Mouse (Mus musculus) heart, postnatal 14 days (tissue): ENCODE data around the gene Myo1d. TPM values are rescaled to one million over a fixed set of nuclear protein-coding genes. Genes with fewer than 3 reads are reported as not detected.

Experiments used
- DNase-seq, 2 experiments: peaks; one replicate each; pipeline ENCODE4 v3.0.0; 2021 to 2022
- intact Hi-C: fragments of 180-260 bp; cut with DNase I; formaldehyde crosslinking; loops from one replicate; pipeline ENCODE4 v1.15.1; 2025
- total RNA-seq, 2 experiments: library from RNA; stranded (reverse); gene quantifications; 2 replicates each; pipeline ENCODE4 v1.2.3; 2021

The Myo1d gene
- total RNA-seq, 2 experiments from 2014 or later: 13.0 to 14.6 TPM

- intact Hi-C loops: no loop called here
These were observed 4.5 kb upstream of the Myo1d start for GRCm38 (mm10) chr11:80784294-80784743.

GRCm38 (mm10) chr11:80783460-80783859, 3.6 kb upstream of the Myo1d start:
- intact Hi-C loops: no loop called here
- DNase-seq: no peak

More at GRCm38 (mm10) chr11:80784294-80784743, 4.5 kb upstream of the Myo1d start:
- no peak for DNase-seq

GRCm38 (mm10) chr11:80781535-80781934, 1.7 kb upstream of the Myo1d start:
- no peak for DNase-seq
- intact Hi-C loops: loop anchor here (2.0 kb wide), 1 partner anchor 37 kb away; no protein-coding TSS in a partner anchor

GRCm38 (mm10) chr11:80778916-80779526, 804 bp downstream of the Myo1d start:
- DNase-seq: no peak

GRCm38 (mm10) chr11:80778157-80778556, 1.7 kb downstream of the Myo1d start:
- DNase-seq: no peak
- intact Hi-C loops: loop anchor here (5.0 kb wide), 1 partner anchor 51 kb away; no protein-coding TSS in a partner anchor

More at GRCm38 (mm10) chr11:80778916-80779526, 804 bp downstream of the Myo1d start:
- intact Hi-C loops: loop anchor here (5.0 kb wide), 1 partner anchor 52 kb away; no protein-coding TSS in a partner anchor

- intact Hi-C loops: loop anchor here (5.0 kb wide), 1 partner anchor 50 kb away; no protein-coding TSS in a partner anchor
- DNase-seq: no peak
These were observed 2.1 kb downstream of the Myo1d start for GRCm38 (mm10) chr11:80777708-80778107.

GRCm38 (mm10) chr11:80775535-80775934, 4.3 kb downstream of the Myo1d start:
- DNase-seq: no peak
- intact Hi-C loops: loop anchor here (5.0 kb wide), 1 partner anchor 48 kb away; no protein-coding TSS in a partner anchor

- no peak for DNase-seq
- intact Hi-C loops: no loop called here
These were observed 7.1 kb downstream of the Myo1d start for GRCm38 (mm10) chr11:80772595-80773210.

- intact Hi-C loops: no loop called here
- DNase-seq: no peak
These were observed 8.1 kb downstream of the Myo1d start for GRCm38 (mm10) chr11:80771596-80772250.

DNA sequence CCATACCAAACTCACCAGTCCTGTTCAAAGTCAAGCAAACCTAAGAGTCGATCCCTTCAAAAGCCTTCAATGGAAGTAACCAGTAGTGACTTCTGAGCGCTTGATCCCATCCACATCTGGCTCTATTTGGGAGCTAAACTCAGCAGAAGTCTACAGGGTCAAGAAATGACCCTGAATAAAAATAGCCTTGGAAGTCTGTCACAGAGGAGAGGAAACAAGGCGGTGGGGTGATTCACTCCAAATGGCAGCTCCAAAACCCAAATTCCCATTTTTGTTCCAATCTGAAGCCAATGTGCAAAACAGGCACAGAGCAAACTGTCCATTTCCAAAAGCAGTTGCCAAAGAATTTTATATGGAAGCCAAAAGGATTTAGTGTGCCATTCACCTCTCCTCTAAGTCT, 8.6 kb downstream of the Myo1d start:
- DNase-seq: no peak
- intact Hi-C loops: no loop called here

DNA sequence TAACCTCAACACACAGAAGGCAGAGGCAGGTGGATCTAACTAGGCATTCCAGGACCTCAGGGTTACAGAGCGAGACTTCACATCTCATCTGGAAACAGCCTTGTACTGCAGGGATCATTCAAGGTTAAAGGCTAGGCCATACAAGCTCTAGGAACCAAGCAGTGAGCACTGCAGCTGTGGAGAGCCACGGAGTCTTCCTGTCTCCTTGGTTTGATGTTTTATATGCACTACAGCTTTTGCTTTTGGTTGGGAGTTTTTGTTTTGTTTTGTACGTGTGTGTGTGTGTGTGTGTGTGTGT, 12.6 kb downstream of the Myo1d start:
- no peak for DNase-seq
- intact Hi-C loops: no loop called here

- intact Hi-C loops: no loop called here
- DNase-seq: no peak
These were observed 13.1 kb downstream of the Myo1d start for GRCm38 (mm10) chr11:80766472-80767319.

GRCm38 (mm10) chr11:80766068-80766467, 13.8 kb downstream of the Myo1d start:
- intact Hi-C loops: no loop called here
- DNase-seq: no peak

DNA sequence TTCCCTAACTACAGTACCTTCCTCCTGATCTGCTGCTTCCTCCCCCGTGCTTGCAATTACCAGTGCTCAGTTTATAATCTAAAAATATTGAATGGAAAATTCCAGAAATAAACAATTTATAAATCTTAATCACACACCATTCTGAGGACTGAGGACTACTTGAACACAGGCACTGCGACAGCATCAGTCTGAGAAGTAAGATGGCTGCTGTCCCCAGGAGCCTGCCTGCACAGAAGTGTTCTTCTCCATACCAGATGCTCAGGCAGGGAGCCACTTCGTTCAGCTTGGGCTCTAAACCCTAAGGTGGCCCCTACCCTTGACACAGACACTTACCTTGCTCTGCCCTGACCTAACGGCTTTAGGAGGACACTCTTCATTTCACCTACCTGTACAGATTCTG, 17.8 kb downstream of the Myo1d start:
- intact Hi-C loops: no loop called here
- no peak for DNase-seq

- no peak for DNase-seq
- intact Hi-C loops: no loop called here
These were observed 18.4 kb downstream of the Myo1d start for GRCm38 (mm10) chr11:80761285-80761974.

GRCm38 (mm10) chr11:80759023-80759422, 20.8 kb downstream of the Myo1d start:
- intact Hi-C loops: no loop called here
- DNase-seq: no peak

- DNase-seq: no peak
- intact Hi-C loops: no loop called here
These were observed 25.6 kb downstream of the Myo1d start for GRCm38 (mm10) chr11:80754201-80754600.

GRCm38 (mm10) chr11:80751168-80751567, 28.7 kb downstream of the Myo1d start:
- DNase-seq: no peak
- intact Hi-C loops: no loop called here

DNA sequence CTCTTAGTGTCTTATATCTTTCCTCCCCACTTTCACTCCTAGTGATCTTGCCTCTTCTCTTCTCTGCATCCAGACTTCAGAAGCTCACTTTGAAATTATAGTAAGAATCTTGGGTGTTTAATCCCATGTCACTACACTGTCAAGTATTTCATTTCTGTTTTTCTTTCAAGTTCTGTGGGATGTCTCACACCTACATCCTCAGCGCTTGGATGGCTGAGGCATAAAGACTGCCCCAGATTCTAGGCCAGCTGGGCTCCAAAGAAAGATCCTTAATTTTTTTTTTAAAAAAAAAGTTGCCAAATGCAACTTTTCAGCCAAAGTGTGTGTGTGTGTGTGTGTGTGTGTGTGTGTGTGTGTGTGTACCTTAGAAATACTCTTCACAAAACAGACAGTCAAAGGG, 30.6 kb downstream of the Myo1d start:
- DNase-seq: no peak
- intact Hi-C loops: no loop called here

GRCm38 (mm10) chr11:80745426-80745825, 34.4 kb downstream of the Myo1d start:
- intact Hi-C loops: no loop called here
- DNase-seq: no peak
